Comparison of ENCODE assay signal across 9 mouse cellular contexts in genomic region chrX:139416701-139417100, GRCm38 (mm10).
A peak's percentile ranks its signal among the peaks of the same experiment; 100 is the strongest.
DNase-seq lines count a peak whose midpoint lies in the region; ATAC-seq lines count a peak whose summit lies in the region.
"Had no signal": no experiment of that assay in that cellular context is flagged by ENCODE, and none has a peak within 500 bp of the region (broad histone marks: within the 10 kb centered on the region; RNA-seq: fewer than 3 reads in every experiment).

No protein-coding gene starts in this region.

- H3K4me1 ChIP-seq in intestine, embryonic 14.5 days (replicated peaks; ENCODE audit: control insufficient read depth, insufficient read depth, low read length): no peaks in the 10 kb centered on the region
- no peaks in the 10 kb centered on the region for H3K4me1 ChIP-seq in intestine, embryonic 15.5 days (replicated peaks)
- H3K4me1 ChIP-seq: liver, embryonic 15.5 days had no signal

- no peak overlapping the region for H3K4me2 ChIP-seq in intestine, embryonic 14.5 days (ENCODE audit: low read length)
- H3K4me2 ChIP-seq in intestine, embryonic 15.5 days (replicated peaks): no peak overlapping the region
- H3K4me2 ChIP-seq: liver, embryonic 15.5 days had no signal

- no peak overlapping the region for H3K27ac ChIP-seq in intestine, embryonic 14.5 days (ENCODE audit: low read depth)
- H3K27ac ChIP-seq in intestine, embryonic 15.5 days: no peak overlapping the region
- H3K27ac ChIP-seq: liver, embryonic 15.5 days had no signal

- H3K9ac ChIP-seq in intestine, embryonic 14.5 days (ENCODE audit: low read length): no peak overlapping the region
- no peak overlapping the region for H3K9ac ChIP-seq in intestine, embryonic 15.5 days
- H3K9ac ChIP-seq: liver, embryonic 15.5 days had no signal

- WGBS in intestine, embryonic 14.5 days: 56% methylated on average over 6 of the region's 6 CpGs
- WGBS in intestine, embryonic 15.5 days: 54% methylated on average over 6 of the region's 6 CpGs

- no peaks in the 10 kb centered on the region for H3K27me3 ChIP-seq in intestine, embryonic 14.5 days (replicated peaks; ENCODE audit: control insufficient read depth, insufficient read depth, low read length)
- H3K27me3 ChIP-seq in intestine, embryonic 15.5 days (replicated peaks): no peaks in the 10 kb centered on the region
- H3K27me3 ChIP-seq: liver, embryonic 15.5 days had no signal

- no peaks in the 10 kb centered on the region for H3K9me3 ChIP-seq in intestine, embryonic 14.5 days (ENCODE audit: control insufficient read depth, low read length)
- H3K9me3 ChIP-seq in intestine, embryonic 15.5 days: no peaks in the 10 kb centered on the region
- H3K9me3 ChIP-seq: liver, embryonic 15.5 days had no signal

- H3K4me3 ChIP-seq in intestine, embryonic 14.5 days (ENCODE audit: low read depth, low read length): no peak overlapping the region
- H3K4me3 ChIP-seq in intestine, embryonic 15.5 days (replicated peaks): no peak overlapping the region
- H3K4me3 ChIP-seq: liver, embryonic 15.5 days had no signal

- peak; percentile 80 for DNase-seq in intestine, embryonic 14.5 days (ENCODE audit: low spot score)
- peak; percentile 3 for DNase-seq in Muller cell, postnatal 12 days (ENCODE audit: inconsistent ontology term)
- peak; percentile 48 for DNase-seq in cerebellum, adult 9-10 months
- peak; percentile 45 to 63 for DNase-seq in heart, postnatal 36 days
- peak; percentile 16 to 43 for DNase-seq in left cerebral cortex, postnatal 10 days (ENCODE audit: extremely low spot score in 1 of 2, low spot score in 2 of 2)
- peak; percentile 5 for DNase-seq in ovary, adult 18-20 months (ENCODE audit: low spot score)
- DNase-seq in urinary bladder, postnatal 10 days (ENCODE audit: low spot score): peak; percentile 17

- intact Hi-C loops in heart, postnatal 36 days (cut with DNase I): loop anchor here (5.0 kb wide), 3 partner anchors 246 to 416 kb away; no protein-coding TSS in a partner anchor
- intact Hi-C loops in left cerebral cortex, postnatal 10 days (cut with DNase I): loop anchor here (10.0 kb wide), 1 partner anchor 248 kb away; no protein-coding TSS in a partner anchor

- ATAC-seq in intestine, embryonic 14.5 days (replicated peaks; ENCODE audit: low FRiP score, low TSS enrichment, low read depth): no peak
- ATAC-seq in intestine, embryonic 15.5 days: no peak

- no peaks in the 10 kb centered on the region for H3K36me3 ChIP-seq in intestine, embryonic 14.5 days (ENCODE audit: control insufficient read depth, insufficient read depth, low read length)
- H3K36me3 ChIP-seq in intestine, embryonic 15.5 days: no peaks in the 10 kb centered on the region
- H3K36me3 ChIP-seq: liver, embryonic 15.5 days had no signal

Comparison
In these comparisons a context has a peak if more than half of its experiments do, and no peak if none do; other contexts are left out.
1. DNase-seq: peak in every context shown above with its lines; median percentile 80 in intestine, embryonic 14.5 days; 54 in heart, postnatal 36 days; 48 in cerebellum, adult 9-10 months; 30 in left cerebral cortex, postnatal 10 days; 17 in urinary bladder, postnatal 10 days; 5 in ovary, adult 18-20 months; 3 in Muller cell, postnatal 12 days.